Mouse (Mus musculus): ENCODE measurements at regions not wholly inside any gene's neighbourhood (a gene's known extent, or its start where the extent isn't known, plus 50 kb on each side); places are given as distances from the start of the nearest gene placed in this dataset.

DNA sequence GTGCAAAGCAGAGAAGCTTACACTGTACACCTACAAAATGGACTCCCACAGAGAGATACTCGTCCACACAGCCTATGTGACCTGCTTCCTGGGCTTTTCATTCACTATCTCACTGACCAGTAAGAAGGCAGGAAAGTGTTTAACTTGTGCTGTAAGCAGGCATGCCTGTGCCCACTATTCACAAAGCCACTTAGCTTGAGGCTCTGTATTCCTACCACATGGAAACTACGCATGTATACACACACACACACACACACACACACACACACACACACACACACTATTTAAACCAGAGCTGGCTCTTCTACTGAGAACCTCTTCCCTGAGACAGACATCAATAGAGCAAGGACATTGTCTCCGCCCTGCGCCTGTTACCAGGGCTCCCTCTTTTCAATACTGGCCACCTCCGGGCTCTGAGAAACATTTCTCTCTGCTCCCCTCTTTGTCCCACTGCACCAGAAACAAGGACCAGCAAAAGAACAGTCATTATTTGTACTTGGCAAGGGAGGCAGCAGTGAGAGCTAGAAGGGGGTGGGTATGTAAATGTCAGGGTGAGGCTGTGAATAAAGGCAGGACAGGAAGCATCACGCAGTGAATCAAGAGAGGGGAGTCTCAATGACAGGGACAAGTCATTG lies 400.2 kb upstream of the Spred2 start:
- TF ChIP-seq E2F4 (IDR thresholded peaks at IDR 0.05; ENCODE audit: insufficient read depth) (no peak), CEBPB (IDR thresholded peaks at IDR 0.05; ENCODE audit: insufficient read depth, poor library complexity, severe bottlenecking) (no peak), USF1 (IDR thresholded peaks at IDR 0.05; ENCODE audit: low read depth) (no peak), POLR2A (IDR thresholded peaks at IDR 0.05; ENCODE audit: insufficient read length, low read depth) (no peak), MYOG (IDR thresholded peaks at IDR 0.05; ENCODE audit: control insufficient read depth in 1 of 3, insufficient read depth in 1 of 3, insufficient read length in 2 of 3, low read depth in 2 of 3) (no peak), POLR2AphosphoS2 (IDR thresholded peaks at IDR 0.05; ENCODE audit: insufficient read length, low read depth) (no peak), MAX (IDR thresholded peaks at IDR 0.05; ENCODE audit: low read depth) (no peak), SRF (IDR thresholded peaks at IDR 0.05; ENCODE audit: control insufficient read depth, insufficient read length, low read depth) (no peak)
